Mouse (Mus musculus) CH12.LX (cell line): ENCODE results near the gene Tnfsf13.

Source experiments
- CTCF ChIP-seq, 2 experiments: IDR thresholded peaks in 1 of 2; conservative IDR thresholded peaks in 1 of 2; 2 replicates each; pipeline ENCODE4 v1.5.1; 2011 to 2012; ENCODE audit warnings: low read depth in 2 of 2, low read length in 2 of 2, improper control_type of control experiment in 1 of 2, inconsistent platforms in 1 of 2, mild to moderate bottlenecking in 1 of 2, moderate library complexity in 1 of 2
- E2F4 ChIP-seq: IDR thresholded peaks from 2 replicates; pipeline ENCODE4 v1.6.1; 2011; ENCODE audit warnings: low read depth, low read length, improper control_type of control experiment; ENCODE audit not compliant: insufficient replicate concordance
- ELF1 ChIP-seq: IDR thresholded peaks from 2 replicates; pipeline ENCODE4 v1.6.1; 2014; ENCODE audit warnings: low read depth, mild to moderate bottlenecking, inconsistent platforms, low read length, improper control_type of control experiment
- EP300 ChIP-seq: IDR thresholded peaks from 2 replicates; pipeline ENCODE4 v1.6.1; 2011; ENCODE audit warnings: low read length, improper control_type of control experiment
- KAT2A ChIP-seq: IDR thresholded peaks from 2 replicates; pipeline ENCODE4 v1.6.1; 2012; ENCODE audit warnings: low read length, improper control_type of control experiment, inconsistent platforms; ENCODE audit not compliant: insufficient replicate concordance
- MAZ ChIP-seq: IDR thresholded peaks from 2 replicates; pipeline ENCODE4 v1.6.1; 2012; ENCODE audit warnings: low read depth, mild to moderate bottlenecking, inconsistent platforms, low read length, improper control_type of control experiment, moderate library complexity
- MXI1 ChIP-seq: IDR thresholded peaks from 2 replicates; pipeline ENCODE4 v1.6.1; 2011; ENCODE audit warnings: mild to moderate bottlenecking, low read depth, low read length, improper control_type of control experiment
- POLR2A ChIP-seq: IDR thresholded peaks from 2 replicates; pipeline ENCODE4 v1.6.1; 2011; ENCODE audit warnings: low read depth, mild to moderate bottlenecking, improper control_type of control experiment, low read length
- RAD21 ChIP-seq: IDR thresholded peaks from 2 replicates; pipeline ENCODE4 v1.6.1; 2011; ENCODE audit warnings: low read depth, mild to moderate bottlenecking, low read length, improper control_type of control experiment, moderate library complexity
- ZKSCAN1 ChIP-seq: IDR thresholded peaks from 2 replicates; pipeline ENCODE4 v1.6.1; 2012; ENCODE audit warnings: low read depth, inconsistent platforms, low read length, improper control_type of control experiment, borderline replicate concordance
- ZNF384 ChIP-seq: IDR thresholded peaks from 2 replicates; pipeline ENCODE4 v1.6.1; 2012; ENCODE audit warnings: low read depth, low read length, improper control_type of control experiment, inconsistent platforms

GRCm38 (mm10) chr11:69692196-69692811 is 6.7 kb upstream of the Tnfsf13 start:
- TF ChIP-seq E2F4 (no peak), MAZ (no peak), POLR2A (no peak), RAD21 (no peak), EP300 (no peak), CTCF (conservative IDR thresholded peaks at IDR 0.05 in 1 of 2, IDR thresholded peaks at IDR 0.05 in 1 of 2; ENCODE audit: low read depth in 2 of 2, low read length in 2 of 2) (no peak), ZKSCAN1 (no peak), ELF1 (no peak), MXI1 (no peak), ZNF384 (no peak), KAT2A (no peak)
